Mouse (Mus musculus): ENCODE measurements around the gene Scaf8.
"Not testable (repeated sequence)": the region's sequence is repeated elsewhere in the genome, so short reads cannot be mapped to it uniquely, and the experiment has no call there.

The Scaf8 gene

GRCm38 (mm10) chr17:3114720-3115379 lies at the start of gene Scaf8:
Scaf8 (plus strand) TSS chr17:3114972.
- in situ Hi-C loops (cut with MboI, MseI) = no loop called here

GRCm38 (mm10) chr17:3075166-3075872 lies 39.5 kb upstream of the Scaf8 start:
- in situ Hi-C loops (cut with MboI, MseI) = no loop called here

GRCm38 (mm10) chr17:3075873-3076245 lies 38.9 kb upstream of the Scaf8 start:
- in situ Hi-C loops (cut with MboI, MseI) = no loop called here

- in situ Hi-C loops (cut with MboI, MseI) = not testable (repeated sequence)
Measured at GRCm38 (mm10) chr17:3077936-3078335, 36.8 kb upstream of the Scaf8 start.

DNA sequence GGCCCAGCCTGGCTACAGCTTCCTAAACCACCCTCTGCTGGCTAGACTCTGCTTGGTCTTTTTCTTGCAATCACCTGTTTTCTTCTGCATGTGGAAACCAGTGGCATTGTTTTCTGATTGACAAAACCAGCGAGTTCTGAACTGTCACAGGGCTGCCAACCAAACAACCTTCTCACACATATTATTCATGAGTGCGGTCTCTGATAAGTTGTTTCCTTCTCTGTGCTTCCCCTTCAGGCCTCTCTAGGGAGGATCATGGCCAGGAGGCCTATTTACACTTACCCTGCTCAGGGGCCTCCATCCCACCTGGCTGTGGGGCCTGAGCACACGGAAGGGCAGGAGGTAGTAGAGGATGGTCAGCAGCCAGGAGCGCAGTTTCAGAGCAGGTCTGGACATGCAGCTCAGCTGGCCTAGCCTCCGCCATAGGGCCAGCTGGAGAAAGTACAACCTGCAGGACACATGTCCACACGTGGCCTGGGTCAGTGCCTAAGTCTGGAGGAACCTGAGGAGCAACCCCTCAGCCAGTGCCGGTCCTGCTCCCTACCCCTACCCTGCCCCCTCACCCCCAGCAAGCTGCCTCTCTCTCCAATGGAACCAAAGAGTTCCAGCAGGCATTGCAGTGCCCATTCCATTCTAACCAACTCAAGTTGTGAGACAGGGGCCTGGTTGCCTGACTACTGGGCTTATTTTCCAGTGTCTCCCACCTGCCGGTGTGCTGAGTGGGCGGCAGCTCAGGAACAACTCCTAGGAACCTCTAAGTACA lies 34.0 kb upstream of the Scaf8 start:
- in situ Hi-C loops (cut with MboI, MseI) = not testable (repeated sequence)

DNA sequence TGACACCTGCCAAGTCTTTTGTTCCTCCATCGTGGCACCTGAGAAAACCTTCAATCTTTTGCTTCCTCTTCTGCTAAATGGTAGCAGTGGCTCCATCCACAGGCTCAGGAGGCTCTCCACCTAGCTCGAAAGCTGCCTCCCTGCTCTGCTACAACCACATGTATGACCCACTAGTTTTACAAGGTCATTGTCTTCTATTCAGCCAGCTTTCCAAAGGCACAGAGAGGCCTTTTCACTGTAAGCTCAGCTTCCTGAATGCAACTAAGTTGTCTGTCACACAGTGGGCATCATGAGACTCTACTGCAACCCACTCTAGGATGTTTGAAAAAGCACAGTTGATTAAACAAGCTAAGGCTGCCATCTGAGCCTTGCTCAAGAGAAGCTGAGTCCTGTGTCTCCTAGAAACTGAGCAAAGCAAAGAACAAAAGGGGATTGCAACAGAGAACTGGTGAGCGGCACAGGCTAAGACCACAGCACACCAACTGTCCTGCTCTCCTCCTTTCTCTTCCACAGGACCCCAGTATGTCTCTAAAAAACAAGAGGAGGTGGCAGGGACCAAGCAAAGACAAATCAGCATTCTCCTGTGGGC lies 33.2 kb upstream of the Scaf8 start:
- in situ Hi-C loops (cut with MboI, MseI) = not testable (repeated sequence)

GRCm38 (mm10) chr17:3082125-3082755 lies 32.5 kb upstream of the Scaf8 start:
- in situ Hi-C loops (cut with MboI, MseI) = not testable (repeated sequence)

DNA sequence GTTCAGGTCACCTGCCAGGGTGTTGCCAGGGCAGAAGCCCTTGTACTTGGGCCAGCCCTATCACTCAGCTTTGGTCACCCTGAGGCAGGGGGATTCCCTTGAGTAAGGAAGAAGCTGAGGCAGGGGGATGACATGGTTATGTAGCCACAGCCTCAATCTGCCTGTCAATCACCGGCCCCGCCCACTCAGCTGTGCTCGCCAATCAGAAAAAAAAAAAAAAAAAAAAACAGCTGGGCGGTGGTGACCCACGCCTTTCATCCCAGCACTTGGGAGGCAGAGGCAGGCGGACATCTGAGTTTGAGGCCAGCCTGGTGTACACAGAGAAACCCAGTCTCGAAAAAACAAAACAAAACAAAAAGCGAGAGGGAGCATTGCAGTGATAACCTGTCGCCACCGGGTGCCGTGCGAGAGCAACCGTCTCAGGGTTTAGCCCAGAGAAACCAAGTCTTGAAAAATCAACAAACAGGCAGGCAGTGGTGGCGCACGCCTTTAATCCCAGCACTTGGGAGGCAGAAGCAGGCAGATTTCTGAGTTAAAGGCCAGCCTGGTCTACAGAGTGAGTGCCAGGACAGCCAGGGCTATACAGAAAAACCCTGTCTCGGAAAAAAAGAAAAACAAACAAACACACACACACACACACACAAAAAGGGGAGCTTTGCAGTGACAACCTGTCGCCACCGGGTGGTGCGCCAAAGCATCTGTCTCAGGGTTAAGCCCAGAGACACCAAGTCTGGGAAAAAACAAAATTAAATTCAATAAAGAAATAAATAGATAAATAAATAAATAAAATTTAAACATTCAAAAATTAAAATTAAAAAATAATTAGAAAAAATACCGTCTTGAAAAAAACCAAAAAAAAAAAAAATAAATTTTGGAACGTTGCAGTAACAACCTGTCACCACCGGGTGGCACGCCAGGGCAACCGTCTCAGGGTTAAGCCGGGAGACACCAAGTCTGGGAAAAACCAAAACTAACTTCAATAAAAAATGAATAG lies 31.7 kb upstream of the Scaf8 start:
- in situ Hi-C loops (cut with MboI, MseI) = not testable (repeated sequence)

DNA sequence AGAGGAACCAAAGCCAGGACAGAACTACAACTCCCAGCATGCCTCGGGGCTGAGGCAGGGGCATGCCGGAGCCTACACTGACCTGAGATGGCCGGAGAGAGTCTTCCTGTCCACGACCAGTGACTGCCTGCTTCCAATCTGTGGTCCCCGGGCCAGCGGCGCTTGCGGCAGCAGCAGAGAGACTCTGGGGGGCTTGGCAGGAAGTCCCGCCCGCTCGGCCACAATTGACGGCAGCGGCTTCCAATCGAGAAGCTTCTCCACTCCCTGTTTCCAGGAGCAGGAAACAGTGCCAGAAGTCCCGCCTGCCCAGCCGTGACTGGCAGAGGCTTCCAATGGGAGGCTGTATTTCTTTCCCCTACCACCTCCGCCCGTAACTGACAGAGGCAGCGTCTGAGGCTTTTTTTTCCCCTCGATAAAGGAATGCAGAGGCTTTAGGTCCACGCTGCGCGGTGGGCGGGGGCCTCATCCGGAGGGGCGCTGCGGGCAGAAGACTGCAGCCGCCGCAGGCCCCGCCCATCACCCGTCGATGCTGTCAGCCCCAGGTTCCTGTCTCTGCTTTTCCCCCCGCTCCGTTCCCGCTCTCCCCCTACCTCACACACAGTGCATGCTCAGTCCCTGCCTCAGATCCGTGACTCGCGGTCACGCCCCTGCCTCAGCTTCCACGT lies 30.8 kb upstream of the Scaf8 start:
- in situ Hi-C loops (cut with MboI, MseI) = no loop called here

DNA sequence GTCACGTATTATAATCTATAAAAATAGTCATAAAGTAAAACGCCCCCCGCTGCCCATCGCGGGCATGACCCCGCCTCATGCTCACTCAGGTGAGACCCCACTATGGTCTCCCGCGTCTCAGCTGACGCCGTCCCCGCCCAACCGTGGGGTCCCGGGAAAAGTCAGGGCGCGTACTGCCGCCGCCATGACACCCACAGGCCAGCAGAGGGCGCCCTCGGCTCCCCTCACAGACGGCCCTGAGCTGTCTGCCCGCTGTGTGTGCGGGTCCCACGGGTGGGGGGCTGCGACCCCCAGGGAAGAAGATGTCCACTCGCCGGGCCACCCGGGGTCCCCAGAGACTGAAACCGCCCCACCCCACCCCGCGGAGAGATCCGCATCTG lies 30.2 kb upstream of the Scaf8 start:
- in situ Hi-C loops (cut with MboI, MseI) = no loop called here

DNA sequence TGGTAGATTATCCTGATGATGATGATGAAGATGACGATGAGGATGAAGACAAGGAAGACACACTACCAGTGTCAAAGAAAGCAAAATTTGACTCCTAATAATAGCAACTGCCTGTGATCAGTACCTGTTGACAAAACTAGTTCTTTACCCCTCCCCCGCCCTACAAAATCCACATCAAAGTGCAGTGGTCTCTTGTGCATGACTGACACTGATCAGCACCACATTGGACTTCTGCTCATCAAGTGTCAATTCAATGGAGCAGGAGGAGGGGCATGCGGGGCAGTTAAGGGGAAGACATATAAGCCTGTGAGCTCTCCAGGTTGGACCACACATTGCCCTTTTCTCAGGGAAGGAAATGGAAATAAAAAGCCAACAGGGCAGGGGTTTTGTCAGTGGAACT lies 29.6 kb upstream of the Scaf8 start:
- in situ Hi-C loops (cut with MboI, MseI) = loop anchor here (5.0 kb wide), 1 partner anchor 137 kb away; no protein-coding TSS in a partner anchor

DNA sequence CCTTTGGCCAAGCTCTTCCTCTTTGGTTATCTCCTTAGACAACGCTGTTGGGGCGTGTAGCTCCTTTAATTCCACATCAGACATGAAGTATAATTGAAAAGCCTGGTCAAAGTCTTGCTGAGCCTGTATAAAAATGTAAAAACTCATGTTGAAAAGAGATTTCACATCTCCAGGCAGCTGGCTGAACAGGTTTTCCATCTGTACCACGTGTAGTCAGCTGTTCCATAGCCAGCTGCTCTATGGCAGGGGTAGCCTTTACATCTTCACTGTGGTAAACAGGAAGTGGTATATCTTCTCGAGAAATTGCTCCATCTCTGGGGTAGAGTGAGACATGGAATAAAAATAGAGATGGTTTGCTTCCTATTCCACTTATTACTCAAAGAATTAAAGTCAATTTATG lies 22.1 kb upstream of the Scaf8 start:
- in situ Hi-C loops (cut with MboI, MseI) = loop anchor here (5.0 kb wide), 1 partner anchor 45 kb away; no protein-coding TSS in a partner anchor

DNA sequence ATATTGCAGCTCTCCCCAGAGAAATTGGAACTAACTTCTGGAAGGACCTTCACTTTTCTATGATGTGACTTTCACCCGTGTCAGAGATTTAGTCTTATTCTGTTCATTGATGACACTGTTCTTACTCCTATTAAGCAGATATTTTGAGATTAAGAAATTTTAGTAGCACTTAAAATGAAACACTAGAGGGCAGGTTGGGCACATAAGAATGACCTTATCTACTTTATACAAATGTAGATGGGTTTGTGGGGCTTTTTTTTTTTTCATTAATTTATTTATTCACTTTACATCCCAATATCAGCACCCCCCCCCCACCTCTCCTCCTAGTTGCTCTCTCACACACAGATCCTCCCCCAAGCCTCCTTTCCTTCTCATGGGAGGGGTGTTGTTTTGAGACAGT lies 15.5 kb upstream of the Scaf8 start:
- in situ Hi-C loops (cut with MboI, MseI) = not testable (repeated sequence)

DNA sequence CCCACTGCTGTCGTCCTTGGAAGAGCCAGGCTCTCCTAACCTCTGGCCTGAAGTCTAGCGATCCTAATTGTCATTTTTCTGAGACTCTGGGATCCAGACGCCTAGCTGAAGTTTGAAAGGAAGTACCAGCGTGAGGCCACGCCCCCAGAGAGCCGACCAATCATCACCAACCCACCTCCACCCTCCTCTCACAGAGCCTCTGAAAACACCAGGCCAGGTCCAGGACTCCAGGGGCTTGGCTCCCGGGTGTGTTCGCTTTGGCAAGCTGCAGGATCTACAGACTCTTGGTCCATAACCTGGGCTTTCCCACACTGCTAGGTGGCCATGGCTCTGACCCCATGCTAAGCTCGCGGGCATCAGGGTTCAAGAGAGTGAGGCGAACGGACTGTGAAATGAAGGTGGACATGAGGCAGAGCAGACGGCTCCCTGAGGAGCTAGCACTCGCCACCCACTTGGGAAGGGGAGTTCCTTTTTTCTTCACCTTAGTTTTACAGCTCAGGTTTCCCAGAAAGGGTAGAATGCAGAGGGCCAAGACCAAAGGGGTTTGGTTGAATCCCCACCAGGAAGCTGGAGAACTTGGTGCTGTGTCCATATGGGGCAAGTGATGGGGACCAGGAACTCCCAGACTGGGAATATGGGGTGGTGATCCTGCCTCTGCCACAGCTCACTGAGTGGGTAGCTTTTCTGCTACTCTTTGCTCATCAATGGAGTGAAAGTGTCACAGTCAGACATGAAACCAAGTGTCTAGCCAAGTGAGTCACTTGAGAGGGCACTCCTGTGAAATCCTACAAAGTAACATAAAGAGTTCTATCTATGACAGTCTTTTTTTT lies 12.2 kb upstream of the Scaf8 start:
- in situ Hi-C loops (cut with MboI, MseI) = no loop called here

GRCm38 (mm10) chr17:3104154-3104931 lies 10.4 kb upstream of the Scaf8 start:
- in situ Hi-C loops (cut with MboI, MseI) = no loop called here

DNA sequence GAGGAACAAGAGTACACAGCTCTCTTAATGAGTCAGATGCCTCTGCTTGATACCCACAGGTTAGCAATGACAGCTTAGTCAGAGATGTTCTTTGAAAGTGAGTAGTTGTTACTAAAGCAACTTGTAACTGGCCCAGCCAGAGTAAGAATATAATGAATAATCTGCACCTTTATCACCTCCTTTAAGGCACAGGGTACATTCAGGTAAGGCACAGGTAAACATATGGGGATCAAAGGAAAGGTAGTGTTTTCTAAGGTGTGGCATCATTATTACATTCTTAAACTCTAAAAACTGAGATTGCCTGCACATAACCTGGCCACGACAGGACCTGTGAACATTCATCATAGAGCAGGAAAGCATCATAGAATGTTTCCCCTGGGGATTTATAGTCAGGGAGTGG lies 9.8 kb upstream of the Scaf8 start:
- in situ Hi-C loops (cut with MboI, MseI) = no loop called here

GRCm38 (mm10) chr17:3113737-3114357 lies 925 bp upstream of the Scaf8 start:
- in situ Hi-C loops (cut with MboI, MseI) = no loop called here

DNA sequence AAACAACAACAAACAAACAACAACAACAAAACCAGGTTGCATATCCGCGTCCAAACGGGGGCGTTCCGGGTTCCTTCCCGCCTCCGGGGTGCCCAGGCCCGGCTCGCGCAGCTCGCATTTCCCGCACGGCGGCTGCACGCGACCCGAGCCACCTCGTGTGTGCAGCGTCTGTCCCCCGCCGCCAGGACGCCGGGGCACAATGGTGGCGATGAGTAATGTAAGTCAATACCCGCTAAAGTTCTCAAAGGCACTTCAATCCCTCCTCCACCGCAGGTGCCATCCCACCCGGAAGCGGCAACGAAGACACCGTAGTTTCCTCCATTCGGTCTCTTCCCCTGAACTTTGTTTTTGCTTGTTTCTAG lies 433 bp upstream of the Scaf8 start:
- in situ Hi-C loops (cut with MboI, MseI) = no loop called here
